Mouse (Mus musculus): Measurements from ENCODE around the gene Ppp2r5b.

- TF ChIP-seq CTCF (IDR thresholded peaks at IDR 0.05; ENCODE audit: insufficient read depth, low read length) (no peak), POLR2A (IDR thresholded peaks at IDR 0.05; ENCODE audit: borderline replicate concordance, extremely low read depth, low read depth, low read length) (peak; percentile 70; the same call in 1 of the 2 replicates)
These were observed at the start of gene Ppp2r5b for GRCm38 (mm10) chr19:6235084-6236052.

All from lung, adult 2 months (tissue).